Mouse (Mus musculus): Measurements from ENCODE around the gene Gm14295. TPM values are rescaled to one million over a fixed set of nuclear protein-coding genes. Genes with fewer than 3 reads are reported as not detected.
"Not testable (repeated sequence)": the region's sequence is repeated elsewhere in the genome, so short reads cannot be mapped to it uniquely, and the experiment has no call there.

Gm14295 gene
- polyA plus RNA-seq (2015; fragmentation: Nextera tagmentation; extraction: Ambion mirVana): 2.6 and 4.0 TPM in 2 replicates

GRCm38 (mm10) chr2:176798312-176798711, at the start of gene Gm14295:
TSS of gene Gm14295 (plus strand) at chr2:176798612.
- not testable (repeated sequence) for H3K9ac ChIP-seq; H3K27me3 ChIP-seq; ATAC-seq (ENCODE audit: insufficient read depth); H3K36me3 ChIP-seq (replicated peaks); H3K27ac ChIP-seq (replicated peaks); H3K4me1 ChIP-seq (replicated peaks); H3K9me3 ChIP-seq (replicated peaks)
- no CpG with 5 or more reads among the region's 6 CpGs for WGBS (ENCODE audit: insufficient replicate concordance)
- Histone ChIP-seq H3K4me2 (peak within 1 kb of the TSS; percentile 50), H3K4me3 (replicated peaks) (peak within 1 kb of the TSS; percentile 51)

GRCm38 (mm10) chr2:176798785-176799184, 373 bp downstream of the Gm14295 start:
- peak overlapping the region; percentile 51 for H3K4me3 ChIP-seq (replicated peaks)
- ATAC-seq (ENCODE audit: insufficient read depth); H3K9me3 ChIP-seq (replicated peaks); H3K9ac ChIP-seq; H3K36me3 ChIP-seq (replicated peaks); H3K4me1 ChIP-seq (replicated peaks); H3K27me3 ChIP-seq; H3K27ac ChIP-seq (replicated peaks): not testable (repeated sequence)
- WGBS (ENCODE audit: insufficient replicate concordance): 11% methylated on average over 15 of the region's 15 CpGs
- H3K4me2 ChIP-seq: peak overlapping the region; percentile 50

GRCm38 (mm10) chr2:176830840-176831239, 32.4 kb downstream of the Gm14295 start, which contains the start of gene Gm14408:
TSS of gene Gm14408 (plus strand) at chr2:176831140.
- not testable (repeated sequence) for H3K27me3 ChIP-seq; H3K27ac ChIP-seq (replicated peaks); H3K9ac ChIP-seq; ATAC-seq (ENCODE audit: insufficient read depth); H3K36me3 ChIP-seq (replicated peaks); H3K4me2 ChIP-seq; H3K4me3 ChIP-seq (replicated peaks); H3K9me3 ChIP-seq (replicated peaks); H3K4me1 ChIP-seq (replicated peaks)
- WGBS (ENCODE audit: insufficient replicate concordance): 80% methylated on average over 1 of the region's 3 CpGs

Other genes starting within 250 kb of the Gm14295 start
- gene Gm14308, start 162.3 kb upstream of the Gm14295 start, polyA plus RNA-seq (2015; fragmentation: Nextera tagmentation; extraction: Ambion mirVana): 1.9 and 3.0 TPM in 2 replicates
- gene Zfp973, start 128.1 kb upstream of the Gm14295 start, polyA plus RNA-seq (2015; fragmentation: Nextera tagmentation; extraction: Ambion mirVana): 1.8 and 2.3 TPM in 2 replicates
- gene Gm14305, start 90.3 kb upstream of the Gm14295 start, polyA plus RNA-seq (2015; fragmentation: Nextera tagmentation; extraction: Ambion mirVana): 3.8 and 4.0 TPM in 2 replicates
- gene Gm14408, start 32.5 kb downstream of the Gm14295 start, polyA plus RNA-seq (2015; fragmentation: Nextera tagmentation; extraction: Ambion mirVana): not detected in 2 replicates
- gene Gm14296, start 129.2 kb downstream of the Gm14295 start, polyA plus RNA-seq (2015; fragmentation: Nextera tagmentation; extraction: Ambion mirVana): 2.8 and 3.9 TPM in 2 replicates
- 1.9 and 2.2 TPM in 2 replicates for gene Gm14419, start 202.3 kb downstream of the Gm14295 start, polyA plus RNA-seq (2015; fragmentation: Nextera tagmentation; extraction: Ambion mirVana)

All from liver, embryonic 15.5 days (tissue).